Comparison of ENCODE assay signal across 8 mouse cellular contexts in the genomic region with DNA sequence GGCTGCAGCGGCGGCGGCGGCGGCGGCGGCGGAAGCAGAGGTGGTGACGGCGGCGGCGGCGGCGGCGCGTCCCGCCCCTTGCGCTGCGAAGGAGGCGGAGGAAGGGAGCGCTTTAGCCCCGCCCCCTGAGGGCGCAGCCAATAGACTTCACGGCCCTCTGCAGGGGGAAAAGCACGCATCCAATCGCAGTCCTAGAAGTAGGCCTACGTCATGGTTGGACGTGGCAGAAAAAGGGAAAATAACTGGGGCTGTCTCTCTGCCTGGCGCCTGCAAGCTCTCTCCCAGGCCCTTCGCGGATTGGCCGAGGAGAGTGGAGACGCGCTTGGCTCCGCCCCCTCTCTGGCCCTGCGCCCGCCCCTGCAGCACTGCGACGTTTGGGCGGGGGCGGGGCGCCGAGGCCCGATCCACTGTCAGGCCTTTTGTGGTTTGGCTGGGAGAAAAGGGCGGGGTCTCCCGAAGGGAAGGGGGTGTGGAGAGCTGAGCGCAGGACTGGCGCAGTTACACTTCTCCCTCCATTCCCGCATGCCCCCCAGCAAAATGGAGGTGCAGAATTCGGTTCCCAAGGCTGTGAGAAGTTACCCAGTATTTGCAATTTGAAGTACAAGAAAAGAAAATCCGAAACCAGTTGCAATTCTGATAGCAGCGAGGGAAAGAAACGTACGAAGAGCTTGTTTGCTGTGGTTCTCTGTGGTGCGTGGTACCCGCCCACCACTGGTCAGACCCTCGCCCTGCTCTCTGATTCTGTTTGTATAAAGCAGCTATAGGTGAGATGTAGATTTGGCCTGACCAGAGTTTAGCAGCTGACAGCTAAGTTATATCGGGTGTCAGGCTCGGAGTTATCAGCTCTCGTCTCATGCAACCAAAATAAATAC. TPM values are rescaled to one million over a fixed set of nuclear protein-coding genes. Genes with fewer than 3 reads are reported as not detected.
DNase-seq lines count a peak whose midpoint lies in the region; ATAC-seq lines count a peak whose summit lies in the region.

Gene Pja2 (minus strand): TSS at position 19 of the 872 bp plus-strand sequence.

- H3K4me2 ChIP-seq in heart, embryonic 13.5 days: peak within 1 kb of the TSS; percentile 82
- peak within 1 kb of the TSS; percentile 95 for H3K4me2 ChIP-seq in liver, embryonic 12.5 days
- H3K4me2 ChIP-seq in stomach, embryonic 15.5 days: peak within 1 kb of the TSS; percentile 87

- peak within 1 kb of the TSS; percentile 84 for H3K4me3 ChIP-seq in brown adipose tissue, adult 24 weeks (ENCODE audit: insufficient read depth, low read depth, low read length)
- peak within 1 kb of the TSS; percentile 93 for H3K4me3 ChIP-seq in heart, embryonic 13.5 days
- peak within 1 kb of the TSS; percentile 98 for H3K4me3 ChIP-seq in liver, embryonic 12.5 days
- peak within 1 kb of the TSS; percentile 99 for H3K4me3 ChIP-seq in stomach, embryonic 15.5 days (replicated peaks)

- ATAC-seq in heart, embryonic 13.5 days (ENCODE audit: extremely low read depth, insufficient number of reproducible peaks, low FRiP score, low TSS enrichment): peak; percentile 99
- ATAC-seq in liver, embryonic 12.5 days: peak; percentile 98
- peak; percentile 100 for ATAC-seq in stomach, embryonic 15.5 days (ENCODE audit: insufficient read depth, low FRiP score, low read depth)

- WGBS in heart, embryonic 13.5 days: under 1% methylated on average over 53 of the region's 60 CpGs
- WGBS in liver, embryonic 12.5 days (ENCODE audit: insufficient replicate concordance): under 1% methylated on average over 58 of the region's 60 CpGs
- WGBS in stomach, embryonic 15.5 days: under 1% methylated on average over 41 of the region's 60 CpGs

- peak; percentile 99 for DNase-seq in CD4-positive, CD25-positive, alpha-beta regulatory T cell, adult 2 months (ENCODE audit: low read depth, low spot score)
- DNase-seq in fat pad, adult 2 months (ENCODE audit: extremely low read depth, low read depth, low spot score): peak; percentile 96
- peak; percentile 100 for DNase-seq in kidney, postnatal 10 days
- peak; percentile 98 to 99 for DNase-seq in natural killer cell, adult 2 months (ENCODE audit: low spot score in 2 of 2)

- peaks cover 1% of the 10 kb centered on the region for H3K4me1 ChIP-seq in brown adipose tissue, adult 24 weeks (ENCODE audit: control insufficient read depth, insufficient read depth, insufficient read length, low read length)
- peaks cover 18% of the 10 kb centered on the region for H3K4me1 ChIP-seq in heart, embryonic 13.5 days
- peaks cover 19% of the 10 kb centered on the region for H3K4me1 ChIP-seq in liver, embryonic 12.5 days
- peaks cover 3% of the 10 kb centered on the region; the same call in 1 of the 2 replicates for H3K4me1 ChIP-seq in stomach, embryonic 15.5 days

- peak within 1 kb of the TSS; percentile 99 for H3K9ac ChIP-seq in heart, embryonic 13.5 days
- H3K9ac ChIP-seq in liver, embryonic 12.5 days: peak within 1 kb of the TSS; percentile 97
- peak within 1 kb of the TSS; percentile 92 for H3K9ac ChIP-seq in stomach, embryonic 15.5 days

- H3K27ac ChIP-seq in brown adipose tissue, adult 24 weeks (replicated peaks; ENCODE audit: low read depth, low read length): peak within 1 kb of the TSS; percentile 76
- H3K27ac ChIP-seq in heart, embryonic 13.5 days (replicated peaks): peak within 1 kb of the TSS; percentile 99
- H3K27ac ChIP-seq in liver, embryonic 12.5 days: peak within 1 kb of the TSS; percentile 98
- peak within 1 kb of the TSS; percentile 99 for H3K27ac ChIP-seq in stomach, embryonic 15.5 days

- H3K9me3 ChIP-seq in heart, embryonic 13.5 days: no peaks in the 10 kb centered on the region
- no peaks in the 10 kb centered on the region for H3K9me3 ChIP-seq in liver, embryonic 12.5 days (replicated peaks)
- H3K9me3 ChIP-seq in stomach, embryonic 15.5 days: no peaks in the 10 kb centered on the region

- H3K27me3 ChIP-seq in heart, embryonic 13.5 days (replicated peaks): no peaks in the 10 kb centered on the region
- no peaks in the 10 kb centered on the region for H3K27me3 ChIP-seq in liver, embryonic 12.5 days (replicated peaks)
- H3K27me3 ChIP-seq in stomach, embryonic 15.5 days (replicated peaks): no peaks in the 10 kb centered on the region

- H3K36me3 ChIP-seq in heart, embryonic 13.5 days: peaks cover 10% of the 10 kb centered on the region
- no peaks in the 10 kb centered on the region for H3K36me3 ChIP-seq in liver, embryonic 12.5 days
- H3K36me3 ChIP-seq in stomach, embryonic 15.5 days: no peaks in the 10 kb centered on the region

RNA-seq across cellular contexts. Expression of gene Pja2, which starts in this region (rescaled TPM):
- polyA plus RNA-seq in brown adipose tissue, adult 24 weeks (2012; ENCODE audit: insufficient read depth, insufficient read length, missing spikeins): 34.5 and 42.5 TPM in 2 replicates
- 68.4 and 75.7 TPM in 2 replicates for polyA plus RNA-seq in heart, embryonic 13.5 days (2015; fragmentation: Nextera tagmentation; extraction: Ambion mirVana)
- 21.8 and 24.0 TPM in 2 replicates for polyA plus RNA-seq in liver, embryonic 12.5 days (2016; fragmentation: Nextera tagmentation; extraction: Ambion mirVana)
- polyA plus RNA-seq in stomach, embryonic 15.5 days (2015; fragmentation: Nextera tagmentation; extraction: Ambion mirVana): 67.4 and 68.6 TPM in 2 replicates

Comparison
In these comparisons a context has a peak if more than half of its experiments do, and no peak if none do; other contexts are left out.
1. Peak in every context shown above with its lines: DNase-seq, ATAC-seq, H3K4me3 ChIP-seq and H3K27ac ChIP-seq.